Mouse (Mus musculus): Measurements from ENCODE around the gene Wdr19.

Wdr19 gene

DNA sequence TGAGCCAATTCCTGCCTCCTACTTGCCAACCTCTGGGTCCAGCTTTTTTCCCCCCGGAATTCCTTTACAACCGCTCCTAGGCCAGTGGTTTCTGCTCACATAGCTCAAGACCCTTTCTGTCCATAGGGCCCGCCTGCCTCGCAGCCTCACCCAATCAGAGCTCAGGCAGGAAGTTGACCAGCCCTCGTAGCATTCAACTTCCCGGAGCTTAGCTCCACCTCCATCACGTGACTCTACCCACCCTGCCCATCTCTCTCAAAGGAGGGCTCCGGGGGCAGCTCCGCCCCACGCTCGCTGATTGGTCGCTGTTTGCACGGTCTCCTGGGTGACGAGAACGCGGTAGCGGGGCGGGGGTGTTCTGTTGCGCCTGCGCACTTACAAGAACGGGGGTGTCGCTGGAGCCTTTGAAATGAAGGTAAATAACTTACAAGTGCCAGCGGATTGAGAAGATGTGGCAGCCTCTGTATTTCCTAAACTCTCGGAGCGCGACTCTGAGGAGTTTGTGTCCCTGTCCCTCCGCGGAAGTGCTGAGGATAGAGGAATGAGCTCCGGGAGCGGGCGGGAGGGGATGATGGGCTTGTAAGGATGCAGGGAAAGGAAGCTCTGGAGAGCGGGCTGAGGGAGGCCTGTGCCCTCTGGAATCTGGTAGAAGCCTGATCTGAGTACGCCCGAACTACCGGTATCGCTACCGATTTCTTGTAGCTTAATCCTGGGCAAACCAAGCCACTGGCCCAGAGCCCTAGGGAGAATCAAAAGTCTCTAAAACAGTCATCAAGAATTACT, at the start of gene Wdr19:
Gene Wdr19, plus strand, starts transcription at position 351 of the 783 bp plus-strand sequence.
- DNase-seq (ENCODE audit: low read depth, low spot score): peak; percentile 99

DNA sequence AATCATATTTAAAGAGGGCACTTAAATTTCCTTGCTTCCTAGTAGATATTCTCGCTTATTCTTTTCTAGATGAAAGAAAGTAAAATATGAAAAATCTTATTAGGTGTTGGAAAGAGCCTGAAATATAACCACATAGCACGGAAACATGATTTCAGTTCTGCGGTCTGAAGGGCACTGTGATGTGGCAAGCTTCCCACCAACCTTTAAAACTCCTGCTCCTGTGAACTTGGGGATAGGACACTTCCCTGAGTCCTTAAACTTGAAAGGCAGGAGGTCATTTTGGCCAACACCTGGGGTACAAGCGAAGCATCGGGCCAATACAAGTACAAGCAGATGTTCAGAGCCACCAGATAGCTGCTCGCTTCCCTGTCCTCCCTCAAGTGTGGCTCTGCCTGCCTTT, 49.8 kb upstream of the Wdr19 start:
- DNase-seq (ENCODE audit: low read depth, low spot score): no peak

- DNase-seq (ENCODE audit: low read depth, low spot score): no peak
Measured at GRCm38 (mm10) chr5:65150376-65150955, 49.0 kb upstream of the Wdr19 start.

DNA sequence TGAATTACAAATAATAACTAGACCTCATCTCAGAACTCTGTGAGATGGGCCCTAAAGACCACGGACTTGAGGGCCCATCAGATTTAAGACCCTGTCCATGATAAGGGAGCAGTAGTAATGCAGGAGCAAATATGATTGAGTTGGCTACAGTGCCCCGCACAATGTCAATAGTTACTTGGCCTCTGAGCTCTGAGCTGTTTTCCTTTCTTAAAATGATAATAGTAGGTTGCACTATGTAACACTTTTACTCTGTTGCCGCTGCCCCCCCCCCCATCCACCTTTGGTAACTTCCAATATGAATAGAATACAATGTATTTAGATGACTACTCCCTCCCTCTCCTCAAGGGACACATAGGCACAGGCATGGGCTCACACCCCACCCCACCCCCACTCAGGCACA, 48.2 kb upstream of the Wdr19 start:
- no peak for DNase-seq (ENCODE audit: low read depth, low spot score)

DNA sequence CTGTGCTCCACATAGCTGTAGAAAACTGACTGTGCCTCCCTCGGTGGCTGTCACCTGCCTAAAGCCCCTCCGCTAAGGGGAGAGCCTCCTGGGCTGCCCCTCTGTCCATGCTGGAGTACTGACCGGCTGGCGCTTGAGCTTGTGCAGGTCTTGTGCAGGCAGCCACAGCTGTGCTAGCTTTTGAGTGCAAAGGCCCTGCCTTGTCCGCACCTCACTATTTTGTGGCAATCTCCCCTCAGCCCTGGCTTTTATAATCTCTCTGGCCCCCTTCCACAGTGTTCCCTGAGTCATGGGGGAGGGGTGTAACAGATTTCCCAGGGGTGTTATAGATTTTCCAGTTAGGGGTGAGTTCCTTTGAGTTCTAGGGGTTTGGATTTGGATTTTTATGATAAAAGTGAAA, 47.7 kb upstream of the Wdr19 start:
- DNase-seq (ENCODE audit: low read depth, low spot score): no peak

DNA sequence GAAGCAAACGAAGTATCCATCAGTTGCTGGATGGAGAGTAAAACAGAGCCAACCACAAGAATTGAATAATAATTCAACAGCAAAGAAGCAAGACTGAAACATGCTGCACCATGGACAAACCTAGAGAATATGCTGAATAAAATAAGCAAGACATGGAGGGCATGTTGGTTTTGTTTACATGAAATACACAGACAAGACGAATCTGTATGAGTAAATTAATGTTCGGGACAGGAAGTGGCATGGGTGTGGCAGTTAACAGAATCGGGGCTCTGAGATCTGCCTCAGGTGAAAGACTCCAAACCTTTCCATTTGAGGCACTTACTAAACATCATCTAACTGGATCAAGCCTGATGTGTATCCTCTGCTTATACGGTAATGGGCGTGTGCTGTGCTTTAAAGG, 45.2 kb upstream of the Wdr19 start:
- DNase-seq (ENCODE audit: low read depth, low spot score): no peak

- peak; percentile 65 for DNase-seq (ENCODE audit: low read depth, low spot score)
Measured at GRCm38 (mm10) chr5:65156853-65157252, 42.6 kb upstream of the Wdr19 start.

DNA sequence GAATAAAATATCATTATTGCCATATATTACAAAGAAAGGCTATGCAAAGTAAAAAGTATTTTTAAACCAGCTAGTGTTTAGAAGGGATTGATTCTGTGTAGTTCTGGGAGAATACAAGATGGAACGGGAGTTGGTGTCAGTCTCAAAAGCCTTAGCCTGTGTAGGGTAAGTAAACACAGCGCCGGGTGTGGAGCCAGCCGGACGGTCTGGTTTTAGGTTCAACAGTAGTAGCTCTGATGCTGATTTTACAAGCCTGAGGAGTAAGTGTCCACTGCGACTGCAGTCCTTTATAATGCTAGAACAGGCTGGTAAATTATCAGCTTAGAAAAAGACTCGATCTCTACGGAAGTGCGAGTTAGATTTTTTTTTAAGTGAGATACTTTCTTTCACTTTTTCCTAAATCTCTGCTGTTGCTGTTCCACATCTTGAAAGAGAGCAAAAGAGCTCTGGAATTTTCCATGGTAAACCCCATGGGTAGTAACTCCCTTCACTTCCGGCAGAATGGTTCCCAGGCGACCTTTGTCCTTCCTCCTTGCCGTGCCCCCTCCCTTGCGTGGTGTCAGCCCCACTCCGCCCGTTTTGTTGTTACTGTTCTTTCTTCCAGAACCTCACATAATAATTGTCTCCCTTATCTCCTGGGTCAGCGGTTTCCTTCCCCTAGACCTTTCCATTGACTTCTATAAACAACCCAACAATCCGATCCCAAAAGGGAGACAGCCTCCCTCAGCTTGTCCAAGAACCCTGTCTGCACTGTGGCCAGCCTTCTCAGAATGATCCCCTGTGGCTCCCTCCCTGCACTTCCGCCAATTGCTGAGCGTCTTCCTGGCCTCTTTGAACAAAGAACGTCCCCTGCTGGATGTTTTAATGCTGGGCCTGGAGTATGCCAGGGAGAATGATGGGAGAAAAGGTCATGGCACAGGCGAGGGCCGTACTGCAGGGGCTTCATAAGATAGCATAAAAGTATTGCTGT, 41.8 kb upstream of the Wdr19 start:
- DNase-seq (ENCODE audit: low read depth, low spot score): peak; percentile 46

GRCm38 (mm10) chr5:65158696-65159305, 40.7 kb upstream of the Wdr19 start:
- DNase-seq (ENCODE audit: low read depth, low spot score): peak; percentile 16

DNA sequence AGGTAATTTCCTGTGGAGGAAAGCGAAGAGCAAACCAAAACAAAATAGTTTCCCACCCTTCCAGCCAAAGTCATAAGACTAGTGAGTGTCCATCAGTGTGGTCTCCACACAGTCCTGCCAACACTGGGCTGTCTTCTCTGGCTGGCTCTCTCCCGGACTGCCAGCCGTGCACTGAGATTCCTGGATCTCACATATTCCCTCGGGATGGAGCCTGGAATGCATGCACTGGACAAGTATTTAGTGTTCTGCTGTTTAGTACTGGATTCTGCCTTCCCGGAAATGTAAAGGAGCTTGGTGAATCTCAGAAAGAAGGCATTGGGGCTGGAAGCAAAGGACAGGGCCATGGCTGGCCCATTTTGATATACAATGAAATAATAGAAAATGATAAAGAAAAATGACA, 36.5 kb upstream of the Wdr19 start:
- no peak for DNase-seq (ENCODE audit: low read depth, low spot score)

DNA sequence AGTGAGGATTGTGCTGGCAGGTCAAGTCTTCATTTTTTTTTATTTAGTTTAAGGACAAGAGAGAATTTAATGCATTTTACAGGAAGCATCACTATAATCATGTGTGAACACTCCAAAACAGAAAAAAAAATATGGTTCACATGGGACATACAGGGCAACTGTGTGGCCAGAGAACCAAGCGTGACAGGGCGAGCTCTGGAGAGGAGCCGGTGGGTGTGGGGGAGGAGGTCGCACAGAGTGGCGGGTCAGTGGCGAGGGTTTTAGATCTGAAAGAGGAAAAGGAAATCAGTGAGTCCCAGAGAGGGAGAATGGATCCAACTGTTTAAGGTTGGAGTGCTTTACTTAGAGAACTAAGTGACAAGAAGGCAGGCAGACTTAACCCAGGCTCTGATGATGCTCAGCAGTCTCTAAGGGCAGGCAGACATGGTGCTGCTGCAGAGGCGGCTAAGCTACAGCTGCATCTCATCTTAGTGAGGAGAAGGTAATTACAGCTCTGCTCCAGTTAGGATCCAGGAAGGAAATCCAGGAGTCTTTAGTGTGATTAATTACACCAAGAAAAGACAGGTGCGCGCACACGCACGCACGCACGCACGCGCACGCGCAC, 35.9 kb upstream of the Wdr19 start:
- DNase-seq (ENCODE audit: low read depth, low spot score): no peak

DNA sequence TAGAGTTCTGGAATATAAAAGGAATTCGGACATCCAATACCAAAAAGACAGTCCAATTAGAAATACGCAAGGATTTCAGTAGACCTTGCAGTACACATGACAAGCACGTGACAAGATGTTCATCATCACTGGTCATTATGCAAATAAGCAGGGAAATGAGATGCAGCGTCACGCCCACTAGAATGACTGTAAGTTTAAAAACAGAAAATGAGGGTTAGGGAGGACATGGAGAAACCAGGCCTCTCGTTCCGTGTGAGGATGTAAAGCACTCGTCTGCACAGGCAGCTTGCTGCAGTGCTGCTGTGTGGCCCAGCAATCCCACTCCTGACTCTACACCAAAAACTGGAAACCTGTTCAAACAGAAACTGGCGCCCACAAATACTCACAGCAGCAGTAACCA, 29.3 kb upstream of the Wdr19 start:
- no peak for DNase-seq (ENCODE audit: low read depth, low spot score)

DNA sequence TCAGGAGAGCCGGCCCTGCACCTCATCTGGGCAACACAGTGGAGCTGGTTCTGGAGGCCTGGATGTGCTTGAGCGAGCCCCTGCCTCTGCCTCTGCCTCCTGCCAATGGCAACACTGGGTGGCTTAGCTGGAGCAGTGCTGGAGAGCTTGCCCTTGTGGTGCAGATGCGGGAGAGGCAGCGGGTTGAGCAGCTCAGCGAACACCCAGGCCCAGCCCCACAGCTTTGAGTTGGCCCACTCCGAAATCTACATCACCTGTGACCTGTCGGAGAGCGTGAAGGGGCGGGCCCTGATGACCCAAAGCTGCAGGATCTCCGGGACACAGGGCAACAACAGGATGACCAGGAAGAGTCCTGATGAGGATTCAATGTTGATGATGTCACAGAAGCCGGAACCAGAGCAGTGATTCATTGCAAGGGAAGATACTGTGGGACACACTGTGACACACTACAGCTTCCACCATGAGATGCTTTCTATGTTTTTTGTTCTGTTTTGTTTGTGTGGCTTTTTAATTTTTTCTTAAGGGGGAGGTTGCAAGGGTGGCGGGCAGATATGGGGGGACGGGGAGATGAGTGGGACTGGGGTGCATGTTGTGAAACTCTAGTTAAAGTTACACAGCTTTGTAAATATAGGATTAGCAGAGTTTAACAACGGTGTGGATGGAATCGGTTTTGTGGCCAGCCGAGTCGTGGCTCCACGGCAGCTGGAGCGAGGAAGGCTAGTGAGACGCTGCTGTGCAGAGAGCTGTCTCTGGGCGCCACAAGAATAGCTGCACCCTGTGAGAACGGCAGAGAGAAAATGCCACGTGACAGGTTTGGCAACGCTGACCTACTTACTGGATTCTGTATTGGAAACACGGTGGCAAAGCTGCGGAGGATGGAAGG, 24.2 kb upstream of the Wdr19 start:
- DNase-seq (ENCODE audit: low read depth, low spot score): peak; percentile 23

DNA sequence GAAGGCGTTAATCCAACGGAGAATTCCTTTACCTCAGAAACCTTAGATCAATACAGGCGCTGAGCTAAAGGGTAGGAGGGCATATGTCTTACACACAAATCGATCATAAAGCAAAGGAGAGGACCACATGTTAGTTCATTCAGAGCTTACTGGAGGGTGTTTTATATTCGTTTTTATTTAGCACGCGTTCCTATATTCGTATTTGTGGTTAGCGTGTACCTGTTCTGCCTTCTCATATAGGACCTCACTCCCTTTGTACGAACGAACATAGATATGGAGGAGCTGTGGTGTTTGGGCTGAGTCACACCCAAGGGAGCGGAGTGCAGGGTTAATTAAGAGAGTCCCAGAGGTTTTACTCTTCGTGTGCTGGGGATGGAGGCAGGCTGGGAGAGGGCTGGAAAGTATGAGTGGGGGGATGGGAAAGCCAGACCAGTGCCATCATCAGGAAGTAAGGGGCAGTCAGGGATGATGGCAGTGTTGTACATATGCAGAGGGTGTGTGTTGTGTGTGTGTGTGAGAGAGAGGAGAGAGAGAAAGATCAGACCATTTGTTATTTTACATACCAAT, 23.5 kb upstream of the Wdr19 start:
- no peak for DNase-seq (ENCODE audit: low read depth, low spot score)

DNA sequence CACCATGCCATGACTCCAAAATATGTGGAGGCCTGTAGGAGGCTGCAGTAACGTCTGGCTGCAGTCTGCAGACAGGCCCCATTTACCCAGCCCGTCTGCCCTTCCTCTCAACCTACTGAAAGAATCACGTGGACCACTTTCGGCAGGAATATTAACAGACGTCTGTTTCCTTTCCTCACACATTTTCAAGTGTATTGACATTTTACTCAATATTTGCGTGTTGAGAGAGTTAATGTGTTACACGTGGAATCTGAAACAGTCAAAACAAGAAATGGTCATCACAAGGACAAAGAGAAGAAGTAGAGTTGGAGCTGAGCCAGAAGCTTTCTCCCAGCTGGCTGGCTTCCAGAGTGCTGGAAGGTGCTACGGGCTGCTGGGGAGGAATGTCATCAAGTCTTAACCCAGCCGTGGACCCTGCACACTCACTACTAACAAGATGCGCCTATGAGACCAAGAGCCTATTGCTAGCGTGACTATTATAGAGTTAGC, 22.4 kb upstream of the Wdr19 start:
- DNase-seq (ENCODE audit: low read depth, low spot score): no peak

GRCm38 (mm10) chr5:65178477-65178876, 21.0 kb upstream of the Wdr19 start:
- no peak for DNase-seq (ENCODE audit: low read depth, low spot score)

- DNase-seq (ENCODE audit: low read depth, low spot score): no peak
Measured at GRCm38 (mm10) chr5:65181160-65181793, 18.2 kb upstream of the Wdr19 start.

GRCm38 (mm10) chr5:65181794-65182169, 17.7 kb upstream of the Wdr19 start:
- no peak for DNase-seq (ENCODE audit: low read depth, low spot score)

GRCm38 (mm10) chr5:65182268-65182667, 17.2 kb upstream of the Wdr19 start:
- no peak for DNase-seq (ENCODE audit: low read depth, low spot score)
